13 mouse cellular contexts compared by ENCODE assay signal in the genomic region with DNA sequence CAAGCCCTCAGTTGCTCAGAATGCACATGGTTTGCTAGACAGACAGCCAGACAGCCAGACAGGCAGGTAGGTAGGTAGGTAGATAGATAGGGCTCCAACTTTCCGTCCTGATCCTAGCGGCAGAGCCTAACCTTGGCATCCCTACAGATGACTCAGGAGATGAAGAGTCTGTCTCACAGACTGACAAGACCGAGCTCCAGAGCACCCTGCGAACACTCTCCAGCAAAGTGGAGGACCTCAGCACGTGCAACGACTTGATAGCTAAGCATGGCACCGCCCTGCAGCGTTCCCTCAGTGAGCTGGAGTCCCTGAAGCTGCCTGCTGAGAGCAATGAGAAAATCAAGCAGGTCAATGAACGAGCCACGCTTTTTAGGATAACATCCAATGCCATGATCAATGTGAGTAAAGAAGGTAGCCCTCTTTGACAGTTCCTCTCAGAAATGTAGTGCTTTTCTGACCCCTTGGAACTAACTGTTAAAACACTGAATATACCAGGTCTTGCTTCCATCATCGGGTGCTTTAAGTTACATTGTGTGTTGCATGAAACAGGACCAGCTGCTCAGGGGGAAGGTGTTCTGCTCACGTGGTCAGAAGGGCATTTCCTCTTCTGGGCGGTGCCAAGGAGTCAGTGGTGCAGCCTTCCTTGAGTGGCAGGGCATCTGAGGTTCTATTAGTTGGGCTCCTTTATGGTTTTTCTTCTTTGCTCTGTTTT. TPM values are rescaled to one million over a fixed set of nuclear protein-coding genes. Genes with fewer than 3 reads are reported as not detected.
DNase-seq lines count a peak whose midpoint lies in the region; ATAC-seq lines count a peak whose summit lies in the region.
"Had no signal": no experiment of that assay in that cellular context is flagged by ENCODE, and none has a peak within 500 bp of the region (broad histone marks: within the 10 kb centered on the region; RNA-seq: fewer than 3 reads in every experiment).

No protein-coding gene starts in this region.

- DNase-seq in adrenal gland, adult (ENCODE audit: inconsistent age in 2 of 2, low spot score in 1 of 2), result peak; percentile 44 to 79
- DNase-seq in adrenal gland, adult 18-20 months (ENCODE audit: low spot score in 2 of 2), result no peak
- DNase-seq in spleen, postnatal 36 days (ENCODE audit: low spot score in 2 of 2), result peak; percentile 19 to 32
- DNase-seq in spleen, adult 18-20 months, result no peak
- DNase-seq in forebrain, embryonic 14.5 days (ENCODE audit: low spot score), result no peak
- no peak for DNase-seq in cerebellum, postnatal 10 days
- DNase-seq in neural tube, embryonic 10.5 days (ENCODE audit: extremely low spot score, low spot score), result no peak
- DNase-seq: kidney, postnatal 10 days; right cerebral cortex, postnatal 14 days had no signal

- H3K9me3 ChIP-seq in liver, embryonic 15.5 days (replicated peaks), result no peaks in the 10 kb centered on the region
- no peaks in the 10 kb centered on the region for H3K9me3 ChIP-seq in forebrain, embryonic 14.5 days (replicated peaks; ENCODE audit: control insufficient read depth, low read length)
- H3K9me3 ChIP-seq: heart, embryonic 13.5 days; hindbrain, embryonic 15.5 days had no signal

- no peak overlapping the region for H3K4me3 ChIP-seq in liver, embryonic 15.5 days (replicated peaks)
- no peak overlapping the region for H3K4me3 ChIP-seq in forebrain, embryonic 14.5 days (ENCODE audit: low read depth, low read length)
- H3K4me3 ChIP-seq: heart, embryonic 13.5 days; hindbrain, embryonic 15.5 days; left cerebral cortex, adult 2 months had no signal

- peaks cover 57% of the 10 kb centered on the region for H3K4me1 ChIP-seq in liver, embryonic 15.5 days (replicated peaks)
- H3K4me1 ChIP-seq in forebrain, embryonic 14.5 days (ENCODE audit: control insufficient read depth, insufficient read depth, low read length), result no peaks in the 10 kb centered on the region

- no peaks in the 10 kb centered on the region for H3K27me3 ChIP-seq in liver, embryonic 15.5 days
- no peaks in the 10 kb centered on the region for H3K27me3 ChIP-seq in forebrain, embryonic 14.5 days (replicated peaks; ENCODE audit: control insufficient read depth, insufficient read depth, low read length)
- H3K27me3 ChIP-seq: heart, embryonic 13.5 days; hindbrain, embryonic 15.5 days had no signal

- H3K4me2 ChIP-seq in liver, embryonic 15.5 days, result no peak overlapping the region
- no peak overlapping the region for H3K4me2 ChIP-seq in forebrain, embryonic 14.5 days (ENCODE audit: low read length)
- H3K4me2 ChIP-seq: heart, embryonic 13.5 days; hindbrain, embryonic 15.5 days had no signal

- ATAC-seq in liver, embryonic 15.5 days (ENCODE audit: insufficient read depth), result peak; percentile 82
- ATAC-seq in forebrain, embryonic 14.5 days, result no peak

- peak overlapping the region; percentile 54; the same call in 1 of the 2 replicates for H3K27ac ChIP-seq in liver, embryonic 15.5 days (replicated peaks)
- H3K27ac ChIP-seq in forebrain, embryonic 14.5 days (ENCODE audit: low read depth, low read length), result no peak overlapping the region
- H3K27ac ChIP-seq: heart, embryonic 13.5 days; hindbrain, embryonic 15.5 days; left cerebral cortex, adult 2 months had no signal

- peaks cover 93% of the 10 kb centered on the region for H3K36me3 ChIP-seq in liver, embryonic 15.5 days (replicated peaks)
- H3K36me3 ChIP-seq in forebrain, embryonic 14.5 days (ENCODE audit: control insufficient read depth, insufficient read depth, low read length), result peaks cover 83% of the 10 kb centered on the region

- WGBS in liver, embryonic 15.5 days (ENCODE audit: insufficient replicate concordance), result 52% methylated on average over 13 of the region's 13 CpGs
- WGBS in forebrain, embryonic 14.5 days, result 92% methylated on average over 13 of the region's 13 CpGs

- no peak overlapping the region for H3K9ac ChIP-seq in liver, embryonic 15.5 days
- H3K9ac ChIP-seq in forebrain, embryonic 14.5 days (ENCODE audit: low read length), result no peak overlapping the region
- H3K9ac ChIP-seq: heart, embryonic 13.5 days; hindbrain, embryonic 15.5 days had no signal

RNA-seq across cellular contexts. Expression of a gene that starts 7.9 kb away (rescaled TPM):
- 10 to 100 TPM; 61.3 to 90.1 TPM for total RNA-seq in adrenal gland, adult 18-20 months (2021)
- polyA plus RNA-seq in liver, embryonic 15.5 days (2015; fragmentation: Nextera tagmentation; extraction: Ambion mirVana), result 1.9 and 2.0 TPM in 2 replicates
- polyA plus RNA-seq in forebrain, embryonic 14.5 days (2014; fragmentation: Nextera tagmentation; extraction: Ambion mirVana), result 7.2 and 7.4 TPM in 2 replicates

Comparison
In these comparisons a context has a peak if more than half of its experiments do, and no peak if none do; other contexts are left out.
1. DNase-seq: peak in adrenal gland, adult (2 of 2) and spleen, postnatal 36 days (2 of 2); none in adrenal gland, adult 18-20 months (0 of 2), spleen, adult 18-20 months (0 of 2), forebrain, embryonic 14.5 days (single experiment), cerebellum, postnatal 10 days (0 of 2) and neural tube, embryonic 10.5 days (single experiment).